Mouse (Mus musculus) T-helper 1 cell (primary cell): ENCODE results near the gene Eme1.

Experiments
- in situ Hi-C: fragments of 300-600 bp; cut with MboI, MseI; formaldehyde crosslinking; loops from one replicate; pipeline ENCODE4 v1.15.1; 2025; ENCODE audit warnings: high pct_unique_total_duplicates

The Eme1 gene

GRCm38 (mm10) chr11:94646457-94646856 lies 7.3 kb downstream of the Eme1 start:
- in situ Hi-C loops = no loop called here

DNA sequence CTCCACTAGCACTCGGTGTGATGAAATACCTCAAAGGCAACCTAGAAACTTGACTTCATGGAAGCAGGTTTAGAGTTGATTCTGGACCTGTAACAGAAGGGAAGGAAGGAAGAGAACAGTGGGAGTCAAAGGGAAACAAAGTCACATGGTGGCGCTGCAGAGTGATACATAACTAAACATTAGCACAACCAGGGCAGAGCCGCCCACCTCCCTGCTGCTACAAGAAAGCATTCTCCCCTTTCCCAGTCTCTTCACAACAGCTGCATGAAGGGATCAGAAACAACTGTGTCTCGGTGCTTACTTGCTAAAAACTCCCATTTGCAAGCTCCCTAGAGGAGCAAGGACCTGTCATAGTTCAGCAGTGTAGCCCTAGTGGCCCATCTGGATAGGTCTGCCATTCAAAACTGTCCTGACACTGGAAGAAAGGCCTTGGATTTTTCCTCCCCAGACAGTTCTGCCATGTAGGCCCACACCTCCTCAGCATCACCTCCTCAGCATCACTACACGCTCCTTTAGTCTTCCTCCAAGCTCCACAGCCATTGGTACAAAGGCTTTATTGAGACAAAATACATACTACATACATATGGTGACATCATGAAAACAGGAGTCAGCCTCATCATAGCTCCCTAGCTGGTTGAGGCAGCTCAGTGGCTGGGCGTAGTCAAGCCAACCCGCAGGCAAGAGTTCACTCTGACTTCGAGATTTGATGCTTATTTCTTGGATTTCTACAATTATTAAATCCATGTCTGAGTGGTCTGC lies 9.1 kb downstream of the Eme1 start:
- in situ Hi-C loops = no loop called here

- in situ Hi-C loops = no loop called here
These were observed 19.3 kb downstream of the Eme1 start for GRCm38 (mm10) chr11:94634431-94634830.

DNA sequence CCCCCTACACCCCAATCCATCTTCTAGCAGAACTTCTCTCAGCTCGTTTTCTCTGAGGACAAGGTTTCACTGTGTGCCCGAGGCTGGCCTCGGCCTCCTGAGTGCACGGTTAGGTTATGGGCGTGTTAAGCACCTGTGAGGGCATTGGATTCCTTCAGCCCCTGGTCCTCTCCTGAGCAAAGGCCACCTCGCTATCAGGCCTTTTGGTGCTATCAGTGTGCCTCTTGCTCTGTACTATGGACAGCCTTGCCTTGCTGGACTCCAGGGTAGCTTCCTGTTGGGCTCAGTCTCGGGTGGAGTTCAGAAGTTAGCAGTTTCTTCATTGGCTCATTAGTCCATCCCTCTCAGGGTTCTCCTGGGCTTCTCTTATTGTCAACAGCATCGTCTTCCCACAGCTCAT lies 20.8 kb downstream of the Eme1 start:
- in situ Hi-C loops = no loop called here

- in situ Hi-C loops = no loop called here
These were observed 21.8 kb downstream of the Eme1 start for GRCm38 (mm10) chr11:94631969-94632368.

GRCm38 (mm10) chr11:94630199-94631011 lies 23.4 kb downstream of the Eme1 start:
- in situ Hi-C loops = no loop called here

DNA sequence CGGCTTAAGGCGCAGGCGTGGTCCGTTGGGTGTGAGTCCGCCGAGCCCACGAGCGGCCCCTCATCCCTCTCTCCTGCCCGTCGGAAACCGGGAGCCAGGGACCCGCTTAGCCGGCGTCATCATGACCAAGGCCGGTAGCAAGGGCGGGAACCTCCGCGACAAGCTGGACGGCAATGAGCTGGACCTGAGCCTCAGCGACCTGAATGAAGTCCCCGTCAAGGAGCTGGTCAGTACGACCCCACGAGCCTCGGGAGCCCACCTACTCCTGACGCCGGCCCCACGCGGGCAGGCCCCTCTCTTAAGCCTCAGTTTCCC lies 23.9 kb downstream of the Eme1 start:
- in situ Hi-C loops = no loop called here

DNA sequence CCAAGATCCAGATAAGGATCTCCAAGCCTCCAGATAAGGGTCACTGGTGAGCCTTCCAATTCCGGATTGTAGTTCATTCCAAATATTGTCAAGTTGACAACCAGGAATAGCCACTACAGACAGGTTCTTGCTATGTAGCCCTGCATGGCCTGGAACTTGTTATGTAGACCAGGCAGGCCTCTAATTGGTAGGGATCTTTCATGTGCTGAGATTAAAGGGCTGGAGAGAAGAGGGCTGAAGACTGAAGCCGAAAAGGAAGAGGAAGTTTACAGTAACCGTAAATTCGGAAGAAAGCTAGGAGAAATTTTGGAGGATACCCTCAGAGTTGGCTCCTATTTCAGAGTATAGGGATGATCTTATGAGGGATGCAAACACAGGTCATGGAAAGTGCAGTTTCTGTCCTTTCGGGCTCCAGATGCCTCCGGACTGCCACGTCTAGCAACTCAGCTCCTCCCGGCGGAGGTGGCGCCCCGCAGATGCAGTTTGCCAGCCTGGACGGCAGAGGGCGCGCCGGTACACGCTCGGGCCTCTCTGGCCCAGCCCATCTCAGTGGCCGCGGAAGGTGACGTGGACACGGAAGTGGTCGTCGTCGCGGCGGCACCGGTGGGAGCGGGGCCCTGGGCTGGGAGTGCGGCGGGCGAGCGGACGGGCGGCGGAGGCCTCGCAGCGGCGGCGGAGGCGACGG lies 24.4 kb downstream of the Eme1 start, which contains the start of gene Lrrc59:
Gene Lrrc59 (plus strand): TSS at position 569 of the 685 bp plus-strand sequence.
- in situ Hi-C loops = no loop called here

GRCm38 (mm10) chr11:94622162-94622561 lies 31.6 kb downstream of the Eme1 start:
- in situ Hi-C loops = no loop called here

DNA sequence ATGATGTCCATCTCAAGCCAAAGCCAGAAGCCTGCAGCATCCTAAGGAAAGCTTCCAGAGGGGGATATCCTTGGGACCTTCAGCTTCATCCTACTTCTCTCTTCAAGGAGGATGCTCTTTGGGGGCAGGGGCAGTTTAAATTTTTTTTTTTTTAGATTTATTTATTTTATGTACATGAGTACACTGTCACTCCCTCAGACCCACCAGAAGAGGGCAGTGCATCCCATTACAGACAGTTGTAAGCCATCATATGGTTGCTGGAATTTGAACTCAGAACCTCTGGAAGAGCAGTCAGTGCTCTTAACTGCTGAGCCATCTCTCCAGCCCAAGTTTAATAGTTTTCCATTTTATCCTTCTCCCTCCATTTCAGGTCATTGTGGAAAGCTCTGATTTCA lies 32.3 kb downstream of the Eme1 start:
- in situ Hi-C loops = no loop called here

DNA sequence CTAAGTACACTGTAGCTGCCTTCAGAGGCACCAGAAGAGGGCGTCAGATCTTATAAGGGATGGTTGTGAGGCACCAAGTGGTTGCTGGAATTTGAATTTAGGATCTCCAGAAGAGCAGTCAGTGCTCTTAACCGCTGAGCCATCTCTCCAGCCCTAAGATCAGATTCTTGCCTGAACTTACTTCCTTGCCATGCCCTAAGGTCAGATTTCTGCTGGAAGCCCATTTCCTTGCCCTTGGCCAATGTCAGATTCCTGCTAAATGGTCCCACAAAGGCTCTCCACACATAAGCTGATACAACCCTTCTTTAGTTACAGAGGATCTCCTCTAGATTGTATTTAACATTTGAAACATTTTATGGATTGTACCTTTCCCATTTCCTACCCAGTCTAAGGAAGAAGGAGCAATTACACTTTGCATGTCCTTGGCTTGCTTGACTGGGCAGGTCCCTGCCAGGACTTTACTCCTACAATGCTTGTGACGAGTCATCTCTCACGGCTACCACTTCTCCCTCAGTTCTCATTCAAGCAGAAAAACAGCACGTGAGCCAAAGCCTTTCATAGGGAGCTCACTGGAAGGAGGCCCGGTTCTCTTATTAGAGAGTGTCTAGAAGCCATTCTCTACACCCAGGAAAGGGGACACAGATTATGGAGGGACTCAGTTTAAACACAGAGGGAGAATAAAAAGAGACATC lies 32.9 kb downstream of the Eme1 start:
- in situ Hi-C loops = no loop called here

DNA sequence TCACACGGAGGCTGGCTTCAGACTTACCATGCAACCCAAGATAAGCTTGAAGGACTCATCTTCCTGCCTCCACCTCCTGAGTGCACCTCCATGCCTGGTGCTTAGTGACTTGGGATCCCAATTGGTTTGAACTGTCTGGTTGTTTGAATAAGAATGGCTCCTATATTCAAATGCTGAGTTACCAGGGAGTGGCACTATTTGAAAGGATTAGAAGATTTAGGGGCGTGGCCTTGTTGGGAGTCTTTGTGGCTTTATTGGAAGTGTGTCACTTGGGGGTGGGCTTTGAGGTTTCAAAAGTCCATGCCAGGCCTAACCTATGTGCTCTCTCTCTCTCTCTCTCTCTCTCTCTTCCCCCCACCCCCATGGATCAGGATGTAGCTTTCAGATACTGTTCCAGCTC lies 36.1 kb downstream of the Eme1 start:
- in situ Hi-C loops = no loop called here

DNA sequence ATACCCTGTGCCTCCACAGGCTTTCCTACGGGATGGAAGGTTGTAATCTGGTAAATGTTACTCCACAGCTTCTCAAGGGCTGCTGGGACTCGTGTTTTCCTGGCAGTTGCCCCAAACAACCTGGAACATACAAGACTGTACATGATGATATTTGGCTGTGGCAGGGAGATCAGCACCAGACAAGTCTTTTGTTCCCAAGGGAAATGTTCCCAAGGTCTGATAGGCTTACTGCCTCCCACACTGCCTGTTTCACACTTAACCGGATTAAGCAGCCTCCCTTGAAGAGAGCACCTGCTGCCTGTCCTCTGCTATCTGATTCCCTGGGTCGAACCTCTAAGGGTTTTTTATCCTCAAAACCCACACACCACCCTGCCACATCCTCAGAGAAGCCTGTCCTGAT lies 38.3 kb downstream of the Eme1 start:
- in situ Hi-C loops = no loop called here

DNA sequence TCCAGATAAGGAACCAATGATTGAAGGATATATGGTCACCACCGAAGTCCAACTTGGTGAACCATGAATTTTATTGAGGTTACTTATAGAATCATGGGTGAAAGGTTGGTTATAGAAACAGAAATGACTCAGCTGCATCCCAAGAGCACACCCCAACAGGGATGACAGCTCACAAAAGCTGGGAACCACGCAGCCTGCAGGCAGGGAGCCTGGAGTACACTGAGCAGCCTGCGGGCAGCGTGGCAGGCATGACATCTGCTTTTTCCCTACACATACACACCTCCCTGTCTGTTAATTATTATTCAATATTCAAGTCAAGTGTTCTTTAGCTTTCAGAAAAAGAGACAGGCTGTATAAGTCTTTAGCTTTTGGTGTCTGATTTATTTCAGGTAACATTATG lies 39.2 kb downstream of the Eme1 start:
- in situ Hi-C loops = no loop called here

DNA sequence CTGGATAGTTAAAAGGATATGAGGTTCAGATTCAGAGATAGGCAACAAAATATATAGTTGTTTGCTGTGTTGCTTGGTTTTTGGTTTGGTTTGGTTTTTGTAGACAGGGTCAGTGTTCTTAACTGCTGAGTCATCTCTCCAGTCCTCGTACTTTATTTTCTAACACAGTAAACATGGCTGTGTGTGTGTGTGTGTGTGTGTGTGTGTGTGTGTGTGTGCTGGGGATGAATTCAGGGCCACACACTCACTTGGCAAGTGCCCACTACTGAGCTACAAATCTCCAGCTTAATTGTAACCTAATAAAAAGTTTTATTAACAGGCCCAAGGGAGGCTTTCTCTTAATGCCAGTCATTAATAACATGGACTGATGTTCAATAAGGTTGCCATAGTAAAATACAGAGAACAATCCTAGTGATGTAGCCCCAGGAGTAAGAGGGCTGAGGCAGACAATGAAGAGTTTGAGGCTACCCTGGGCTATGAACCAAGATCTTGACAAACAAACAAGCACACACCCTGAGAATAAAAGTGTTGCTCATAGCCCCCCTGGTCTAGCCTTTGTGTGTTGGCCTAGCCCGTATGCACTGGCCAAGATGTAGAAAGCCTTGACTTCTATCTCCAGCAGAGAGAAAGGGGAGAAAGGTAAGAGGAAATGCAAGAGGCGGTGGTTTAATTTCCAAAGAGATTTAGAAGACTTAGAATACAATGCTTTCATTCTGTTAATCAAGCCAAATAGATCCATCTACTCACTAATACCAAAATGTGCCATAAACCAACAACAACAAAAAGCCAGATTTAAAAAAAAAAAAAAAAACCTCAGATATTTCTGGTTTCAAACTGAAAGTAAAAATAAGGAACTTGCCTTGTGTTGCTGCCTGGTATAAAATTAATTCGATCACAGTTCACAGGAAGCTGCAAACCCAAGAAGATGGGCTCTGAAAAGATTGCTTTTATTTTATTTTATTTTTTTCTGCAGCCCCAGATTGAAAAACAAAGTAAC lies 42.7 kb downstream of the Eme1 start:
- in situ Hi-C loops = no loop called here

- in situ Hi-C loops = no loop called here
These were observed 51.3 kb downstream of the Eme1 start for GRCm38 (mm10) chr11:94602356-94602955.

DNA sequence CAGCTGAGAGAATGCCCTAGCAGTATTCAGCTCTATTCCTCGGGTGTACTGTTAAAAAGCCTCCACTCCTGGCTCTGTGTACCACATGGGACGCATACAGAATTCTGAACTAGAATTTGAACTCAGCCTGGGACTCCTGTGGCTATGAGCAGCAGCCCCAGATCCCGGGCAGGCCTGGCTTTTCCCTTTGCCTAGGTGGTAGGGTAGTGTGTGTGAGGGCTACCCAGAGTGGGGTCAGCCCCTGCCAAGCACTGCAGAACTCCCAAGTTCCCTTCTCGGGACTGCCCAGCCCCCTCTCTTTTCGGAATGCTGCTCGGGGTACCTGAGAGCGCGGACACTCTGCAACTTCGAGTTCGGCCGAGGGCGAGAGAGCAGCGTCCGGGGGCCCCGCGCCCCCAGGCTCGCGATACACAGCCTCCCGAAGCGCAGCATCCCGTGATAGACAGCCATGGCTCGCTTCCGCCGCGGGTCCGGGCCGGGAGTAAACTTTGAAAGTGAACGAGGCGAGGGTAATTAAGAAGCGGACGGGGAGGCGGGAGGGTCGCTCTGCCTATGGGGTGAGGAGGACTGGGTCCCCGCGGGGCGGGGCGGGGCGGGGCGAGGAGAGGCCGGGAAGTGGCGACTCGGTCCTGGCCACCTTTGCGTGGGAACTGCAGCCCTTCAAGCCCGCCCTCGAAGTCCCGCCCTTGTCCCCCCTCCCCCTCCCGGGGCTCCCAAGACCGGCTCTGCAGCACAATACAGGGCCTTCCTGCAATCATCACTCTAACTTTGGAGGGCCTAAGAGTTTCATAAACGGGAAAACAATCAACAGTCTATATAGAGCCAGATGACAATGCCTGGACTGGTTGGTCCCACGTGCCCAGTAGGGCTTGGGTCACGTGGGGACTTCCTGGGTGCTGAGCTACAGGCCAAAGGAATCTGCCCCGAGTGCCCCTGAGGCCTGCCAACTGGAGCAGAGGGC lies 52.2 kb downstream of the Eme1 start, which contains the start of gene Acsf2:
Gene Acsf2 (minus strand): TSS at position 551 of the 961 bp plus-strand sequence.
- in situ Hi-C loops = no loop called here

GRCm38 (mm10) chr11:94600447-94600846 lies 53.3 kb downstream of the Eme1 start:
- in situ Hi-C loops = no loop called here
